Mouse (Mus musculus) intestine, embryonic 14.5 days (tissue): ENCODE results near the gene P2rx1. TPM values are rescaled to one million over a fixed set of nuclear protein-coding genes. Genes with fewer than 3 reads are reported as not detected.
A peak's percentile ranks its signal among the peaks of the same experiment; 100 is the strongest.

Experiments
- ATAC-seq: fragments of 200-750 bp; cut with Nextera tagmentation; replicated peaks from 2 replicates; pipeline ENCODE4 v1.8.0; 2017; ENCODE audit warnings: low read depth, moderate number of reproducible peaks, moderate TSS enrichment, moderate library complexity; ENCODE audit not compliant: low FRiP score, low TSS enrichment
- DNase-seq: peaks from one replicate; pipeline ENCODE4 v3.0.0-alpha.2; 2018; ENCODE audit warnings: low spot score
- H3K27ac ChIP-seq: fragments of 300-500 bp; sonication (generic); 2 replicates; pipeline ENCODE4 v1.5.1; 2014; ENCODE audit warnings: low read depth, mild to moderate bottlenecking, control low read depth
- H3K27me3 ChIP-seq: fragments of 300-500 bp; sonication (generic); replicated peaks from 2 replicates; pipeline ENCODE4 v1.6.1; 2014; ENCODE audit warnings: low read length, control low read depth; ENCODE audit not compliant: control insufficient read depth, insufficient read depth
- H3K36me3 ChIP-seq: fragments of 300-500 bp; sonication (generic); 2 replicates; pipeline ENCODE4 v1.6.1; 2014; ENCODE audit warnings: low read length, control low read depth; ENCODE audit not compliant: control insufficient read depth, insufficient read depth
- H3K4me1 ChIP-seq: fragments of 300-500 bp; sonication (generic); replicated peaks from 2 replicates; pipeline ENCODE4 v1.6.1; 2014; ENCODE audit warnings: low read length, control low read depth, mixed read lengths; ENCODE audit not compliant: control insufficient read depth, insufficient read depth
- H3K4me2 ChIP-seq: fragments of 300-500 bp; sonication (generic); 2 replicates; pipeline ENCODE4 v1.6.1; 2014; ENCODE audit warnings: low read length
- H3K4me3 ChIP-seq: fragments of 300-500 bp; sonication (generic); 2 replicates; pipeline ENCODE4 v1.5.1; 2014; ENCODE audit warnings: low read depth, low read length, control low read depth, mixed read lengths
- H3K9ac ChIP-seq: fragments of 300-500 bp; sonication (generic); 2 replicates; pipeline ENCODE4 v1.6.1; 2014; ENCODE audit warnings: mild to moderate bottlenecking, low read length
- H3K9me3 ChIP-seq: fragments of 300-500 bp; sonication (generic); 2 replicates; pipeline ENCODE4 v1.6.1; 2016; ENCODE audit warnings: low read length, control low read depth; ENCODE audit not compliant: control insufficient read depth
- WGBS: fragments of 180-500 bp; shearing (Covaris S2); extraction: QIAGEN DNeasy Blood & Tissue Kit; methylation state at CpG from one replicate; pipeline ENCODE4 v1.1.7; 2014; 5-methylcytosine and 5-hydroxymethylcytosine counted together
- polyA plus RNA-seq: library from polyadenylated mRNA; unstranded; fragments of >200 nt; fragmentation: Nextera tagmentation; extraction: Ambion mirVana; gene quantifications from 2 replicates; pipeline ENCODE4 v1.2.1, GENCODE M21; 2014

The P2rx1 gene
- polyA plus RNA-seq, 1 experiment from 2014 or later, result 10.1 TPM

GRCm38 (mm10) chr11:73013981-73014380 lies 15.1 kb downstream of the P2rx1 start:
- Histone ChIP-seq H3K36me3 (no peaks in the 10 kb centered on the region), H3K27ac (no peak overlapping the region), H3K4me3 (no peak overlapping the region), H3K4me1 (no peaks in the 10 kb centered on the region), H3K9ac (no peak overlapping the region), H3K4me2 (no peak overlapping the region), H3K9me3 (no peaks in the 10 kb centered on the region), H3K27me3 (no peaks in the 10 kb centered on the region; the same call in 1 of the 2 replicates)
- ATAC-seq, result no peak
- DNase-seq, result no peak
- 76% methylated on average over 5 of the region's 5 CpGs for WGBS

DNA sequence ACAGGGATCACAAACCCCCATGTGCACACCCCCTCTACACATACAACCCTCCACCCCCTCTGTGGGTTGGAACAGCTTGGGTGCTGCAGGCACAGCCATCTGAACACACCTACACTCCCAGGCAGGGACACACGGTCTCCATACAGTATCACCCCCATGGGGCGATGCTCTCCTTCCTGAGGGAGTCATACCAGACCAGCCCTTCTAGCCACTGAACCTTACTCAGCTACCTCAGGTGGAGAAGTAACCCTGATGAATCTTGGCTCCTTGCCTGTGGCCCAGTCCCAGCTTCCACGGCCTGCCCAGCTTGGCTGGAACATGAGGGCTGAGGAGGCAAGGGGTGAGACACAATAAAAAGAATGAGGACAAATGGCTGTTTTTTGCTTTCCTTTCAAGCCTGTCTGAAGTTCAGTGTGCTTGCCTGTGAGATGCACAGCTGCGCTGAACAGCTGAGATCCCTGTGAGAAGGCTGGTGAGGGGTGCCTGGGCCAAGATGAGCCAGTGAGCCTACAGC lies 16.0 kb downstream of the P2rx1 start:
- H3K27ac ChIP-seq, result no peak overlapping the region
- H3K4me3 ChIP-seq, result no peak overlapping the region
- no peak for DNase-seq
- peaks cover 4% of the 10 kb centered on the region for H3K27me3 ChIP-seq
- peaks cover 5% of the 10 kb centered on the region; the same call in 1 of the 2 replicates for H3K4me1 ChIP-seq
- no peak overlapping the region for H3K9ac ChIP-seq
- H3K36me3 ChIP-seq, result no peaks in the 10 kb centered on the region
- H3K4me2 ChIP-seq, result no peak overlapping the region
- 80% methylated on average over 4 of the region's 4 CpGs for WGBS
- no peak for ATAC-seq
- H3K9me3 ChIP-seq, result no peaks in the 10 kb centered on the region

DNA sequence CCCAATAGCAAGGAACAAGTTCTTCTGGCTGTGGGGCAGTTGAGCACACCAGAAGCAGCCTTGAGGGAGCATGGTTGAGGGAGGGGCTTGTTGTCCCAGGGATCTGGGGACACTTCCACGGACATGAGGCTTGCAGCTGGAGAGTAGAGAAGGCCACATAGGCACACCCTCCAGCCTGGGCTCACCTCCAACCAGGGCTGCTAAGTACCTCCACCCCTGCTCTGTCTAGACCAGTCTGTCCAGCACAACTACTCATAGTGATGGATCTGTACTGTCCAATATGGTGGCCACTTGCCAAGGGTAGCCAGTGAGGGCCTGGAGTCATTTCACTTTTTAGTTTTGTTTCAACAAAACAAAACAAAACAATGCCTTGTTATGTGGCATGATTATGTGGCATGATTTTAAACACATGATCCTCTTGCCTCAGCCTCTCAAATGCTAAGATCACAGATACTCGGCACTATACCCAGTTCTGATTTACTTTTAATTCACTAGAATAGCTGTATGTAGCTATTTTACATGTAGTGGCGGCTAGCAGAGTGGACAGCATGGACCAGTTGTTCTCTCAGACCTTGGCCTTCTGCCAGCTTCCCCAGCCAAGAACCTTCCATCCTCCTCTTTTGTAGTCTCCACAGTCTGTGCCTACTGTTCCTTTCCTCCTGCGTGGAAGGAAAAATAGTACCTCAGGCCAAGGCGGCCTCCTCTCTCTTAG lies 16.6 kb downstream of the P2rx1 start:
- Histone ChIP-seq H3K27me3 (peaks cover 10% of the 10 kb centered on the region), H3K9ac (no peak overlapping the region), H3K27ac (no peak overlapping the region), H3K9me3 (no peaks in the 10 kb centered on the region), H3K36me3 (no peaks in the 10 kb centered on the region), H3K4me1 (peaks cover 7% of the 10 kb centered on the region; the same call in 1 of the 2 replicates), H3K4me3 (no peak overlapping the region), H3K4me2 (no peak overlapping the region)
- ATAC-seq, result no peak
- DNase-seq, result no peak
- WGBS, result 67% methylated on average over 5 of the region's 5 CpGs

DNA sequence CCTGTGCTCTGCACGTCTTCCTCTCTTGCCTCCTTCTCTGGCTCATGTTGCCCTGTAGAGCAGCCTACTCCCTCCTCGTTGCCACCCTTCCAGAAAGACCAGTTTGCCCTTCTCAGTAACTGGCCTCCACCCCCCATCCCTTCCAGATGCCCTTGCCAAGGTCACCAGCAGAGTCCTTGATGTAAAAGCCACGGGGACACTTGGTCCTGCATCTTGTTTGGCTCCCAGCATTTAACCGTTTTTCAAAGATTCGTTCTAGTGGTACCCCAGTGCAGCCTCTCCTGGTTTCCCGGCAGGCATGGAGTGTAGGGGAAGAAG lies 17.2 kb downstream of the P2rx1 start:
- Histone ChIP-seq H3K27me3 (peaks cover 14% of the 10 kb centered on the region), H3K4me1 (peaks cover 7% of the 10 kb centered on the region; the same call in 1 of the 2 replicates), H3K4me3 (no peak overlapping the region), H3K9me3 (no peaks in the 10 kb centered on the region), H3K4me2 (no peak overlapping the region), H3K36me3 (no peaks in the 10 kb centered on the region), H3K9ac (no peak overlapping the region), H3K27ac (no peak overlapping the region)
- 79% methylated on average over 6 of the region's 6 CpGs for WGBS
- no peak for DNase-seq
- no peak for ATAC-seq

DNA sequence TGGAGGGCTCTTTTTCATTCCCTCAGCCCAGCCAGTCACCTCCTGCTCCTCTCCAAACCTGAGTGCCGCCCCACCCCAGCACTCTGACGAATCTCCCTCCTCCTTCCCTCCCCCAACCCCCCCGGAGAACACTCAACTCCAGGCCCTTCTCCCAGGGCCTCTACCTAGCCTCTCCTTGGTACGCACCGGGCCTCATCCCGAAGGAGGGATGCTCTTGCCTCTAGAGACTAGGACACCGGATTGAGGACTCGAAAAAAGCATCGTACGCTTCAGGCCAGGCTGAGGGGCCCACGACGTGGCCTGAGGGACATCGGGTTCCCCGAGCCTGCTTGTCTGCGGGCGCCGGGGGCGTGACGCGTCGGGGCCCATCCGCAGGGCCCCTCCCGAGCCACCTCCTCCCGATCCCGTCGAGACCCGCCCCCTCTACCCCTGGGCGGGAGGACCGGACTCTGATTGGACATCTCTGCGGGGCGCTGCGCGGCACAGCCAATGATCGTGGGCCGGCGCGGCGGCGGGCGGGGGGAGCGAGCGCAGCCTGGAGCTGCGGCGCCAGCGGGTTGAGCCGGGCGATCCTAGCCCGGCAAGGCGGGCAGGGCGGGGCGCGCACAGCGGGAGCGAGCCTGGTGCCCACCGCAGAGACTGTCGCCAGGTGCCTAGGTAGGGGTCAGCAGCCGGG lies 19.7 kb downstream of the P2rx1 start, which contains the start of gene Camkk1:
Gene Camkk1, plus strand, starts transcription at position 538 of the 676 bp plus-strand sequence.
- ATAC-seq (peak; percentile 96), DNase-seq (peak; percentile 92)
- H3K27me3 ChIP-seq, result peaks cover 14% of the 10 kb centered on the region
- peak within 1 kb of the TSS; percentile 56 for H3K9ac ChIP-seq
- peak within 1 kb of the TSS; percentile 74 for H3K4me3 ChIP-seq
- H3K36me3 ChIP-seq, result no peaks in the 10 kb centered on the region
- no peak within 1 kb of the TSS for H3K27ac ChIP-seq
- WGBS, result 1% methylated on average over 56 of the region's 57 CpGs
- peaks cover 7% of the 10 kb centered on the region; the same call in 1 of the 2 replicates for H3K4me1 ChIP-seq
- no peaks in the 10 kb centered on the region for H3K9me3 ChIP-seq
- peak within 1 kb of the TSS; percentile 98 for H3K4me2 ChIP-seq

- Histone ChIP-seq H3K27me3 (peaks cover 14% of the 10 kb centered on the region), H3K9ac (peak overlapping the region; percentile 56), H3K9me3 (no peaks in the 10 kb centered on the region), H3K27ac (no peak overlapping the region), H3K4me2 (peak overlapping the region; percentile 98), H3K4me1 (peaks cover 11% of the 10 kb centered on the region), H3K4me3 (peak overlapping the region; percentile 74), H3K36me3 (no peaks in the 10 kb centered on the region)
- ATAC-seq, result peak; percentile 58
- WGBS, result under 1% methylated on average over 46 of the region's 46 CpGs
- peak; percentile 71 for DNase-seq
Measured at GRCm38 (mm10) chr11:73019147-73019795, 20.4 kb downstream of the P2rx1 start.

GRCm38 (mm10) chr11:73020953-73021800 lies 22.3 kb downstream of the P2rx1 start:
- peaks cover 20% of the 10 kb centered on the region for H3K4me1 ChIP-seq
- no peaks in the 10 kb centered on the region for H3K36me3 ChIP-seq
- no peak overlapping the region for H3K9ac ChIP-seq
- H3K4me2 ChIP-seq, result no peak overlapping the region
- peaks cover 14% of the 10 kb centered on the region for H3K27me3 ChIP-seq
- no peak overlapping the region for H3K27ac ChIP-seq
- WGBS, result 66% methylated on average over 7 of the region's 7 CpGs
- H3K4me3 ChIP-seq, result no peak overlapping the region
- H3K9me3 ChIP-seq, result no peaks in the 10 kb centered on the region
- DNase-seq (no peak), ATAC-seq (no peak)

DNA sequence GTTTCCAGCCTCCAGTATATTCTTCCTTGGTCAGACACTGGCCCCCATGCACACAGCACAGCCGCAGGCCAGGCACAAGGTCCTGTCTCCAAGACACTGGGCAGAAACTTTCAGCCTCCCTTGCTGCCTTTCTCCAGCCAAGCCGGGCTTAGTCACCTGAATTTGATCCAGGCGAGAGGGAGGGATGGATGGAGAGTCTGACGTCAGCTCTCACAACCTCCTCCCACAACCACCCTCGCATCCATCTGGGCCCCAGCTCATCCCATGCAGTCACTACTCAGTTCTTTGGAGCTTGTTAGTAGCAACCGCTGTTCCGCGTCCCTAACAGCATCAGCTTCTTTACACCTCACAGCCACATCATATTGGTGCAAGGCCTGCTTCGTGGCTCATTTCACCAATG lies 24.2 kb downstream of the P2rx1 start:
- H3K27ac ChIP-seq, result no peak overlapping the region

More for the DNA sequence above, 24.2 kb downstream of the P2rx1 start:
- H3K27me3 ChIP-seq, result peaks cover 14% of the 10 kb centered on the region
- H3K4me1 ChIP-seq, result peaks cover 20% of the 10 kb centered on the region
- ATAC-seq (no peak), DNase-seq (no peak)
- no peak overlapping the region for H3K9ac ChIP-seq
- no peak overlapping the region for H3K4me2 ChIP-seq
- 49% methylated on average over 9 of the region's 9 CpGs for WGBS
- no peaks in the 10 kb centered on the region for H3K9me3 ChIP-seq
- H3K36me3 ChIP-seq, result no peaks in the 10 kb centered on the region
- H3K4me3 ChIP-seq, result no peak overlapping the region
